Mouse (Mus musculus): ENCODE data around the gene Gtf2ird2. TPM values are rescaled to one million over a fixed set of nuclear protein-coding genes. Genes with fewer than 3 reads are reported as not detected.

The Gtf2ird2 gene
- total RNA-seq, 4 experiments from 2014 or later: 10.4 to 19.9 (median 14.2) TPM

GRCm38 (mm10) chr5:134236241-134236640 is 52.4 kb downstream of the Gtf2ird2 start:
- DNase-seq: no peak

GRCm38 (mm10) chr5:134236796-134237195 is 53.0 kb downstream of the Gtf2ird2 start:
- DNase-seq: no peak

- DNase-seq: no peak
These were observed 53.7 kb downstream of the Gtf2ird2 start for GRCm38 (mm10) chr5:134237508-134237907.

- no peak for DNase-seq
These were observed 54.3 kb downstream of the Gtf2ird2 start for GRCm38 (mm10) chr5:134237936-134238760.

- DNase-seq: no peak
These were observed 58.0 kb downstream of the Gtf2ird2 start for GRCm38 (mm10) chr5:134241831-134242230.

- no peak for DNase-seq
These were observed 60.0 kb downstream of the Gtf2ird2 start for GRCm38 (mm10) chr5:134243661-134244436.

GRCm38 (mm10) chr5:134244890-134245289 is 61.1 kb downstream of the Gtf2ird2 start:
- no peak for DNase-seq

GRCm38 (mm10) chr5:134246146-134246545 is 62.3 kb downstream of the Gtf2ird2 start:
- DNase-seq: no peak

- DNase-seq: no peak
These were observed 64.9 kb downstream of the Gtf2ird2 start for GRCm38 (mm10) chr5:134248608-134249244.

GRCm38 (mm10) chr5:134249245-134249649 is 65.4 kb downstream of the Gtf2ird2 start:
- DNase-seq: no peak

- no peak for DNase-seq
These were observed 66.8 kb downstream of the Gtf2ird2 start for GRCm38 (mm10) chr5:134250601-134251000.

- no peak for DNase-seq
These were observed 67.3 kb downstream of the Gtf2ird2 start for GRCm38 (mm10) chr5:134251083-134251482.

GRCm38 (mm10) chr5:134253806-134254205 is 70.0 kb downstream of the Gtf2ird2 start:
- DNase-seq: no peak

GRCm38 (mm10) chr5:134255294-134255693 is 71.5 kb downstream of the Gtf2ird2 start:
- no peak for DNase-seq

GRCm38 (mm10) chr5:134257349-134258031 is 73.7 kb downstream of the Gtf2ird2 start:
- no peak for DNase-seq

- no peak for DNase-seq
These were observed 74.6 kb downstream of the Gtf2ird2 start for GRCm38 (mm10) chr5:134258395-134258794.

GRCm38 (mm10) chr5:134258934-134259333 is 75.1 kb downstream of the Gtf2ird2 start:
- no peak for DNase-seq

GRCm38 (mm10) chr5:134260001-134260636 is 76.3 kb downstream of the Gtf2ird2 start:
- DNase-seq: no peak

- no peak for DNase-seq
These were observed 82.1 kb downstream of the Gtf2ird2 start for GRCm38 (mm10) chr5:134265890-134266289.

GRCm38 (mm10) chr5:134266404-134266803 is 82.6 kb downstream of the Gtf2ird2 start:
- no peak for DNase-seq

GRCm38 (mm10) chr5:134268751-134269150 is 84.9 kb downstream of the Gtf2ird2 start:
- no peak for DNase-seq

GRCm38 (mm10) chr5:134269751-134270150 is 85.9 kb downstream of the Gtf2ird2 start:
- no peak for DNase-seq

Measured in adrenal gland, adult 8-10 months (tissue).